Mouse (Mus musculus) left cerebral cortex, postnatal 10 days (tissue): Measurements from ENCODE around the gene Gk2. TPM values are rescaled to one million over a fixed set of nuclear protein-coding genes. Genes with fewer than 3 reads are reported as not detected.

Experiments used
- total RNA-seq, 2 experiments: library from RNA; stranded (reverse); gene quantifications; 2 replicates each; pipeline ENCODE4 v1.2.3; 2021

The Gk2 gene
- total RNA-seq, 2 experiments from 2014 or later: 0.24 TPM; not detected in 1

Other genes starting within 250 kb of the Gk2 start
- under 1 TPM; 0.20 to 0.21 TPM for gene Naa11, start 64.6 kb downstream of the Gk2 start, total RNA-seq